Mouse (Mus musculus) lung, postnatal 0 days (tissue): ENCODE data around the gene Cdc42bpb.

ENCODE experiments used
- CTCF ChIP-seq: IDR thresholded peaks from 2 replicates; pipeline ENCODE4 v1.5.1; 2016; ENCODE audit warnings: antibody characterized with exemption, mild to moderate bottlenecking
- EP300 ChIP-seq: IDR thresholded peaks from 2 replicates; pipeline ENCODE4 v1.6.1; 2016; ENCODE audit warnings: antibody characterized with exemption, mild to moderate bottlenecking, control low read depth

- no peak for TF ChIP-seq CTCF
- no peak for TF ChIP-seq EP300
Observed at GRCm38 (mm10) chr12:111356216-111356615, 21.3 kb downstream of the Cdc42bpb start.
